Mouse (Mus musculus) kidney, adult 2 months (tissue): ENCODE measurements at regions not wholly inside any gene's neighbourhood (a gene's known extent, or its start where the extent isn't known, plus 50 kb on each side); places are given as distances from the start of the nearest gene placed in this dataset.

Experiments used
- CTCF ChIP-seq: fragments of 200-500 bp; conservative IDR thresholded peaks from 2 replicates; pipeline ENCODE4 v1.5.1; 2011; ENCODE audit warnings: low read depth, mild to moderate bottlenecking, control low read depth, low read length, moderate library complexity, mixed read lengths; ENCODE audit not compliant: insufficient read depth, insufficient read length
- POLR2A ChIP-seq: fragments of 200-500 bp; IDR thresholded peaks from one replicate; pipeline ENCODE4 v1.6.1; 2011; ENCODE audit warnings: low read depth, low read length, control low read depth

DNA sequence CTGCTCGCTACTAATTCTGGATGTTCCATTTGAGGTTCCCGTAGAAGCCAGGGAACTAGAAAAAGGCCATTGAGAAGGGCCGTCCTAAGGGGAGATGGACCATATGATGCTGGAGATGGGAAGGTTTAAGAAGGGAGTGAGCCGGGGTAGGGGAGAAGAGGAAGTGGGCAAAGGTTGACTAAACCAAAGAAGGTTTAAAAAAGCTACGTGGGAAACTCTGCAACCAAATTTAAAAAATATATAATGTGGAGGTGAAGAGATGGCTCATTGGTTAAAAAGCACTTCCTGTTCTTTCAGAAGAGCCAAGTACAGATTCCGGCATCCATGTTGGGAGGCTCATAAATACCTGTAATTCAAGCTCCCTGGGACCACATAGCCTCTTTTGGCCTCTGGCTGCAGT is 63.9 kb upstream of the Lta4h start:
- TF ChIP-seq CTCF = no peak
- no peak for TF ChIP-seq POLR2A
